Mouse (Mus musculus) heart, adult 9 months (tissue): ENCODE measurements at regions not wholly inside any gene's neighbourhood (a gene's known extent, or its start where the extent isn't known, plus 50 kb on each side); places are given as distances from the start of the nearest gene placed in this dataset.
A peak's percentile ranks its signal among the peaks of the same experiment; 100 is the strongest.

ENCODE experiments used
- DNase-seq, 2 experiments: peaks; one replicate each; pipeline ENCODE4 v3.0.0; 2022; ENCODE audit warnings: low spot score in 2 of 2

DNA sequence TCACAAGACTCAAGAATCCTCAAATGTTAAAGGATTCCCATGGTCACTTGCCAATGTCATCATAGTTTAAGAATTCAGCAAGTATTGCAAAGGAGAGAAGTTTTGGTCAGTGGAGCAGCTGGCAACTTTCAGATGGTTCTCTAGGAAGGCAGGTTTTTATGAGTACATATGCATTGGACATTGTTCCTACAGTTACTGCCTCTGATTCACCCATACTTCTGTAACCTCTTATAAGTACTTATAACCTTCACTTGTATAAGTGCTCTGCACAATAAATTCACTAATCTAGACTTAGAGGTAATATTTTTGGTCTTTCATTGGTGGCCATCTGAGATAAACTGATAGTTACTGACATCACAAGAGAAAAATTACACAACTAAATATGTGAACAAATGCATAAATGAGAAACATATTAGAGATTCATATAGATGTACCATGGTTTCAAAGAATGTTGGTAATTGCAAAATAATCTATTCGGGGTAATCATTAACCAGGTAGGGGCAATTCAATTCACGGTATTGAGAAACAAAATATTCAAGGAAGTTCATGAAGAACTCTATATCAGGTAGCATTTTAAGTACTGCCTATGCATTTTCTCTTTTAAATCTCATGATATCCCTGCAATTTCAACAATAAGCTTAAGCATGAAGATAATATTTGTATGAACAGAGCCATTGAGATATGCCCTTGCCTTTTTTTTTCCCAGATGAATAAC, 1059.6 kb downstream of the Pla2g4a start:
- no peak for DNase-seq

DNA sequence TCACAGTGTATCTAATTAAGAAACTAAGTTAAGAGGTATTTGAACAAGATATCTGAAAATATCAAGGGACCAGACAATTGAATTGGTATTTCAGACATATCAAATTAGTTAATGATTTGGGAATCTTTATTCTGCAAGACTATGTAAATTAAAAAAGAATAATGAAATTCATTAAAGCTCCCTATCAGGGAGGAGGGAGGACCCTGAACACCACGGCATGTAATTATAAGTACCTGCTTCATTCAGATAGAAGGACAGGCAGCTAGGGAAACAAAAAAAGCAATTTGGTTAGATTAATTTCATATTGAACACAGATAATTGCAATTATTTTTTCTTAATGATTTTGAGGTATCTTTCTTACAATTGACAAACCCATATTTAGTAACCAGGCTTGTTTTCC, 1090.3 kb downstream of the Pla2g4a start:
- DNase-seq: no peak

DNA sequence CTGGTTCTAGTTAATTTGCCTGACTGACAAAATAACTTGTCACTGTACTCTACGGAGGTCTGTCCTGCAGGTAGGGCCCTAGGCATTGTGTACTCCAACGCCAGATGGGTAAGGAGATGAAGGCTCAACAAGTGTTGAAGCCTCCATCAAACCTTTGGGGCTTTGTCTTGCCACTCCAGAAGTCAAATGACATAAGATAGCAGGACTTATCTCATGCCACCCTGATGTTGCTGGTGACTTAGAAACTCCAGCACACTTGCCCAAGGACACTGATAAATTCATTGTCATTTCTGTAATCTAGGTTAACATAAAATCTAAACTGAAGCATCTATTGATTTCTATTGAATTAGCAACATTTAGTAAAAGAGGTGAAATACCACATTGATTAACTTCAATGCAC, 1097.5 kb downstream of the Pla2g4a start:
- no peak for DNase-seq

DNA sequence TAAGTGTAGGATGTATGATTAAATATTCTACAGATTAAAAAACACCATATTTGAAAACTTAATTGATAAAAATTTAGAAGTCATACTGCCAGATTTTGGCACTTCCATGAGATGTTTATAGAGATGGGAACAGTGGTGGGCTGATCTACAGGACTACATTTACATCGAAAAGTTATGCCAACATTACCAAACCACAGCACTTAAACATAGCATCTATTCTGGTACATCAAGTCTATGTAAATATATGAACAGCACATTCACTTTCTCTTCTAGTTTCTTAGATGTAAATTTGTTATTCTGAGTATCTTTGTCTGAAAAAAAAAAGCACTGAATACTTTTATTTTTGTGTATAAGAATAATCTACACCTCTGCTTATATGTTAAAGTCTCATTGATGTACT, 1108.1 kb downstream of the Pla2g4a start:
- no peak for DNase-seq

DNA sequence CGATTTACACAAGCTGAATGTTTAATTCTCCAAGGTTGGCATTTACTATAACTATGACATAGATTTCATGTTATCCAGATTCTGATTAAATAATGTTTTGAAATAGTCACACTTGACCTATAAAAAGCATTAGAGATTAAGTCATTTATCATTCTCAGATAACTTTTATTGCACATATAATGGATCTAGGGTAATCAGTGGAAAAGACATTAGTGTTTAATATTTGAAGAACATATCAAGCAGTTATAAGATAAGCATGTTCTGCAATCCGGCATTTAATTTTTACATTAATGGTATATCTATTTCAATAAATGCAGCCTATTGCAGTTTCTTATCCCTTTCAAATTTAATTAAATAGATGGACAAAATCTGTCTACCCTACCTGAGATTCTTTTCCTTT, 1114.5 kb downstream of the Pla2g4a start:
- no peak for DNase-seq

DNA sequence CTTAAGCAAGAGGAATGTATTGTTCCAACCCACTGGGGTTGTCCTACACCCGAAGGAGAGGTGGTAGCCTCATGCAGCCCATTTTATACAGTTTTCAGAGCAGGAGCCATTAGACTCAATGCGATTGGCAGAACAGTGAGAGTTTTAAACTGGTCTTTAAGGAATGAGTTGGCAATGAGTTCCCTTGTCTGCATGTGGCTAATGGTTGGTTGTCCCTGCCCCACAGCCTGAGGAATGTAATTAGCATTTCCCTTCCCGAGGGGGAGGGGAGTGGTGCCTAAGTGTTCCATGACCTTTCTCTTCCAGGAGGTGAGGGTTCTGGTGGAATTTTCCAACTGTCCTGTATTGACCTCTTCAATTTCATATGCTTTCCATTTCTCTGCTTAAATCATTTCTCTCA, 1137.9 kb downstream of the Pla2g4a start:
- DNase-seq: no peak

DNA sequence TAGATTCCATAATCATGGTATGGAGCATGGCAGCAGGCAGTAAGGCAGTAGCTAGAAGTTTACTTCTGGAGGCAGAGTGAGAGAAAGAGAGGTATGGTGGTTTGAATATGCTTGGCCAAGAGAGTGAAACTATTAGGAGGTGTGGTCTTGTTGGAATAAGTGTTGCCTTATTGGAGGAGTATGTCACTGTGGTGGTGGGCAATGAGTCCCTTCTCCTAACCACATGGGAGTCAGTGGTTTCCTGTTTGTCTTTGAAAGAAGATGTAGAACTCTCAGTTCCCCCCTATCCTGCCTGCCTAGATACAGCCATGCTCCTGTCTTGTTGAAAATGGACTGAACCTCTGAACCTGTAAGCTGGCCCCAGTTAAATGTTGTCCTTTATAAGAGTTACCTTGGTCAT, 1152.4 kb downstream of the Pla2g4a start:
- DNase-seq: no peak

DNA sequence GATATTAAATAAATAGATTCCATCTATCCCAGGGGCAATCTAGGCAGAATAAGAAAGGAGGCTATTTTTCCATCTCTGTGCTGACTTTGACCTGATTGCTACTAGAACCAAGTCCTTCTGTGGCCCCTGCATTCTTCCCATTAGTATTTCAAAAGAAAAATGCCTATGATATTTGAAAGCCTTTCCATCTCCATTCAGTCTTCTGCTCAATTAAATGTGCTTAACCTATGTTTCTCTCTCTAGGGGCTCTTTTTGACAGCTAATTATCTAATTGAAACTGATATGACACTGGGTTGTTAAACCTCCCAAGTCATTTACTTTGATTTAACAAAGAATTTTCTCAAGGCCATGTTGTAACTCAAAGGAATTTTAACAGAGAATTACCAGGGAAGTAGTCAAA, 1164.0 kb downstream of the Pla2g4a start:
- DNase-seq: no peak

DNA sequence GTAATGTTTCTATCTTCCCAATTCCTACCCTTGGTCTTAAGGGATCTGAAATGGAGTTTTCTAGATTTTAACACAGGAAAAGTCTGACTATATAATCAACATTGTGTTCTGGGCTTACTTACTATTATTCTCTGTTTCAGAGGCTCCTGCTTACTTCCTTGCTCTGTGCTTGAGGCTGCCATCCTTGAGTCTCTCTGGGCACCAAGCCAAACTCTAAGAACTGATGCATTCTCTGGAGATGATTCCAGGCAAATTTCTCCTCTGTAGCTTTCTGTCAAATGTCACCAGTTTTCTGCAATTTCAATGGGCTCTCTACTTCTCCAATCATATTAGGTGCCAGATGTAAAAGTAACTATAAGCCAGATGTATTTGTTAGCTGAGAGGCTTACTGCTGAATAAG, 1210.3 kb downstream of the Pla2g4a start:
- no peak for DNase-seq

DNA sequence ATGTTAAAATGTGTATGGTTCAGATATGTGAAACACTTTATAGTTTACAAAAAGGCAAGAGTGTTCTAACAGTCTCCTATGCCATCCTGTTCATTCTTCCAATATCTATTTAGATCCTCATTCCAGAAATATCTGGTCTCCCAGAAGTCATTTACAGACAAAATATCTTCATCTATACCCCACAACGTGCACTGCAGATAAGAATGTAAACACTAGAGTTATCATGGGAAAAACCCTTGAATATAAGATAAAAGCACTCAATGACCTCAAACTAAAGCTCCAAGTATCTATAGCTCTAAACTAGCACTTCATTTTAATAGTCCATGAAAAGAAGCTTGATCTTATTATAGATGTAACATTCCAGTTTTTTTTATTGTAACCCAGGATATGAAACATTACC, 1239.0 kb downstream of the Pla2g4a start:
- DNase-seq: no peak

DNA sequence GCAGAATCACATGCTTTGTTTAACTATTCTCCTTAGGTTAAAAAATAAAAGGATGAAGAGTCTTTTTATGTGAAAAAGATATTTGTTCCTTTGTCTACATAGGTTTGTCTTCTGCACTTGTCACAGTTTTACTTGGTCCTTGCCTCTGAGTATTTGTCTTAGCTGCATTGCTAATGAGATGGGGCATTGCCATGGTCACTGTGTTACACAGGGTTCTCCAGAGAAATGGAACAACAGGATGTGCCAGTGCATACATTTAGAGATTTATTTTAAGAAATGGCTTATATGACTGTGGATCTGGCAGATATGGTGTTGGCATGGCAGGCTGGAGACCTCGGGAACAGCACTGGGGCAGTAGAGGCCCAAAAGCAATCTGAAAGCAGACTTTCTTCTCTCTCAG, 1239.7 kb downstream of the Pla2g4a start:
- no peak for DNase-seq

DNA sequence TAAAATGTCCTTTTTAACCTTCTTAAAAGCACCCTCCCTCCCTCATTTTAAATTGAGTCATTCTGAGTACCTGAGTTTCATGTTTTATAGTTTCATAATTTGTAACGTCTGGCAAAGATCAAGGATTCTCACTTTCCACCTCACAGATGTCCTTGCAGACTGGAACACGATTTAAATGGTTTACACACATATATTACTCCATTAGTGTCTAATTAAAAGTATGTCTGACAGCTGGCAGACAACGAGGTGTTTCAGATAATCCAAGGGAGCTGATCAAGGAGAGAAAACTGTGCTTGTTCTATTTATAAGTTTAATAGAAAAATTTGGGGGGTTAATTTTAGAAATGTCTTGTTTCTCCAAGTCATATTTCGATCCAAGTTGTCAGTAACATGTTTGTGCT, 1240.1 kb downstream of the Pla2g4a start:
- no peak for DNase-seq

DNA sequence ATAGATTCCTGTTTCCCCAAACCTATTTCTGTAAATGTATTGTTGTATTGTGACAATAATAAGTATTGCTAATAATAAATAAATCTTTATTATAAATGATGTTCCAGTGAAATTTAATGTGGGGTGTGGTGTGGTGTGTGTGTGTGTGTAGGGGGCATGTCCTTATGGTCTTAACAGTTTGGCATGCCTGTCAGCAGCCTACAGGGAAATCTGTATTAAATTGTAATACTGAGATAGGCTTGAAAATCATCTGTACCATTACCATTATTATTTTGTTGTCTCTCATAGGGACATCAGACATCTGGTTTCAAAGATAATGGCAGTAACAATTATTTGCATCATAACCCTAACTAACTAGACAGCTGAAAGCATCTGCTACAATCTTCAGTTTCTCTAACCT, 1253.0 kb downstream of the Pla2g4a start:
- DNase-seq: peak; percentile 23 to 29

DNA sequence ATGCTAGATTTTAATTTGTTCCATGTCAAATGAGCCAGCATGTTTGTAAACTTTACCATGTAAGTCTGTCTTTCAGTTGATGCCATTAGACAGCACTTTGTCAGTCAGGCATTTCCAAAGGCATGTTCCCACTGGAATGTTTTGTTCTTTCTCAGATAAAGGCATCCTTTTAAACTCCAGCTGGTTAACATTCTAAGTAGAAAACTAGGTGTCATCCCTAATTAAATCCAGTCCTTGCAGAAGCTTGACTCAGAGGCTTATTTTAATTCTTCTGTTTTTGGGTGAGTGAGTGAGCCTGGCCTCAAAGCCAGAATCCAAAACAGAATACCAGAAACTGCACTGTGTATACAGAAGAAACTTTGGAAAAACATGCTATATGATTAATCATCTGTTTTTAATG, 1253.4 kb downstream of the Pla2g4a start:
- DNase-seq: peak; percentile 25 to 38

DNA sequence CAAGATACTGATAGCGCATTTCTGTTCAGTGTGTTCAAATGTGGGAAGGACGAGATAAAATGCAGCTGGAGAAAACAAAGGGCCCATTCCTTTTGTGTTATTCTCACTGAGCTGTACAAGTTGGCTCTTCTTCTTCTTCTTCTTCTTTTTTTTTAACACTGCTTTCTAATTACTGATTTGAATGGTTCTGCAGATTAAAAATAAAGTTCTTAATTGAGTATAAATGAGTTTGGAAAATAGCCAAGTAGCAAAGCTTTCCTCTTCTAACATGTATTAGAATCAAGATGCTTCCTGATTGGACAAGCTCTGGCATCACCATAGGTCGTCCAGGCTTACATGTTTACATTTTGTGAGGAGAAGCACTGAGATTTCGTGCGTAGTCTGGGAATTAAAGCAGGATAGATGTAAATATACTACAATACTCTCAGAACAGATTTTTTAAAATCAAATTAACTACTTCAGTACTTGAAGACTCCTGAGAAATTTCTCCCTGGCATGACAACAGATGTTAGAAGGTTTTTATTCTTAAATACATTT, 1254.8 kb downstream of the Pla2g4a start:
- DNase-seq: no peak

DNA sequence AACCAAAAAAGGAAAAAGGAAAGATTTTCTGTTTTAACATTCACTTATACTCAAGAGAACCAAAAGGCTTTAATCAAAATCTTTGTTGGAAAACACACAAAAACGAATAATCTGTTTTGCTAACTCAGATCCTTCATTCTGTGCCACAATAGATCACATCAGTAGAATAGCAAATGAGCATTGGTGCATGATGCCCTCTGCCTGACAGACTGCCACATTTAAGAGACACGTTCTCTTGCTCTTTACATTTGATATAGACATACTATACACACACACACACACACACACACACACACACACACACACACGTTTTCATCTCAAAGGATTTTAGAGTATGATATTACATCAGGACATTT, 1260.5 kb downstream of the Pla2g4a start:
- DNase-seq: no peak

DNA sequence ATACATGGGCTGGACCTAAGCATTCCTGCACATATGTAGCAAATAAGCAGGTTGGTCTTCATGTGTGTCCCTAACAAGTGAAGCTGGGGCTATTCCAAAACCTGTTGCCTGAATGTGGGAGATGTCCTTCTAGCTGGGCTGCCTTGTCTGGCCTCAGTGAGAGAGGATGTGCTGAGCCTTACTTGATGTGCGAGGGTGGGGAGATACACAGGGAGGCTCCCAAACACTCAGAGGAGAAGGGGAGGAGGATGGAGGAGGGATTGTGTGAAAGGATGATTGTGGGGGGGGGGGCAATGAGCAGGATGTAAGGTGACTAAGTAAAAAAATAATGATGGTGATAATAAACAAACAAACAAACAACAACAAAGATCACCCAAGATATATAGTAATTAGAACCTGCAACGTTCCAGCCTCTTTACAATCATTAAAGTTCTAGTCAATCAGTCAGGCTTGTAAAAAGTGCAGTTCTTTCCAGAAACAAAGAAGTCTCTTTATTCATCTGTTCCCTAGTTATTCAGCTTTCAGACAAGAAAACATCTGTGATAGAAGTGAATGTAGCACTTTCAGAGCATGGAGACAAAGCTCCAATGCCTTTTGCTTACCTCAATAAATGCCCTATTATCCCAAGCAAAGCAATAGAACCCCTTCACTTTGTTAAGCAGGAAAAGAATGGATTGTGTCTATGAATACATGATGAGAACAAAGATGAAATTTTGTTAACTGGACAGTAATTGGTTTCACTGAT, 1261.1 kb downstream of the Pla2g4a start:
- DNase-seq: no peak

DNA sequence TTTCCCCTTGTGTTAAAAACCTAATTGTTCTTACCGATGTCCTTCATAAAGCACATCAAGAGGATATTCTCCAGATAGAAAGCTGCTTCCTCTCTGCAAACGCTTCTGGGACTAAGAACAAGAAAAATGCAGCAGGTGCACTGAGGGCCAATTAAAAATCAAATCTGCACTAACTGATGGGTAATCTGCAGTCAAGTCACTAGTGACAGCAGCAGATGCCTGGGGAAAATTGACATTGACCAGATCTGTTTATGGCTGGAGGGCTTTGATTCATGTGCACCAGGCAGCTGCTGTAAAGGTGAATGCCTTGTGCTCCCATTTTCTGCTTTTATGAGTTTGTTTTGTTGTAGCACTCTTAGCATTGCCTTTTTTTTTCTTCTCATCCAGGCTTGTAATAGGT, 1271.0 kb downstream of the Pla2g4a start:
- no peak for DNase-seq

DNA sequence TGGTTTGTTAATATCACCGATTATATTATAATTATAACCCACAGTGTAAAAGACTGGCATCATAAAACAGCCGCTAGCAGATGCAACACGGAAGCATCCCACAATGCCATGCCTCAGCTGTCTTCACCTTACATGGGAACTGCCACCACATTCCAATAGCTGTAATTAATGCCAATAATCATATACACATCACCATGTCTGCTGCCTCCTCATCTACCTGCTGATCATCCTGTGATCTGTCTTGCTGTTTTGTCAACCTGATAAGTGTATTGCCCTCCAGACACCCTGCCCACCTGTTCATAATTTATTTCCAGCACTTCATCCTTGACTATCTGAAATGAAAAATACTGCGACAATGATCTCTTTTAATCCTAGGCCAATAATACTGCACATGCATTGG, 1271.5 kb downstream of the Pla2g4a start:
- no peak for DNase-seq

DNA sequence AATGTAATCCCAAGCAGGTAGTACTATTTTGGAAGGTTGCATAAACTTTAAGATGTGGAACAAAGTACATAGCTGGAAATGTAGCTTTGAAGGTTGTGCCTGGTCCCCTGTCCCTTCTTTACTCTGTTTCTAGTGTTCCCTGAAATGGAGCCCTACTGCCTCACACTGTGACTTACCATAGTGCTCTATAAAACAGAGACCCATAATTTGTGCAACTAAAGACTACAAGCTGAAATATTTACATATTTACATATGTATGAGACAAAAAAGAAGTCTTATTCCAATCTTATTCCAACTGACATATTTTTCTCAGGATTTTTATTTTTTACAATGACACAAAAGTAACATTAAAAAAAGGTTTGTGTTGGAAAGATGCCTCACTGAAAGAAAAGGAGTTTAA, 1285.6 kb downstream of the Pla2g4a start:
- no peak for DNase-seq

DNA sequence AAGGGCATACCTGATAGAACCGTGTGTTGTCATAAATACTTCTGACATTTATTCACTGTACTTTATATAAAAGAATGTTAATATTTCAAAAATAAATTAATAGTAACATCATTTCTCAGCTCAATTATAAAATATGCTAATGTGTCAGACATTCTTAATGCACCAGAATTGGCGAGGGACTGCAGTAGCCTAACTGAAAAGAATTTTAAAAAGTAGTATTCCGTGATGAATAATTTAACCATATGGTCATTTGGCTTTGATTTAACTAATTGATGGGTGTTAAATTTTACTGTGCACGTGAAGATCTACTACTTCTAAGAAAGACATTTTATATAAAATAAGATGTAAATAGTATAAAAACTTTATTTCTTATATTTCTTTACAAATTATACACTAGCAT, 1296.7 kb downstream of the Pla2g4a start:
- DNase-seq: no peak

DNA sequence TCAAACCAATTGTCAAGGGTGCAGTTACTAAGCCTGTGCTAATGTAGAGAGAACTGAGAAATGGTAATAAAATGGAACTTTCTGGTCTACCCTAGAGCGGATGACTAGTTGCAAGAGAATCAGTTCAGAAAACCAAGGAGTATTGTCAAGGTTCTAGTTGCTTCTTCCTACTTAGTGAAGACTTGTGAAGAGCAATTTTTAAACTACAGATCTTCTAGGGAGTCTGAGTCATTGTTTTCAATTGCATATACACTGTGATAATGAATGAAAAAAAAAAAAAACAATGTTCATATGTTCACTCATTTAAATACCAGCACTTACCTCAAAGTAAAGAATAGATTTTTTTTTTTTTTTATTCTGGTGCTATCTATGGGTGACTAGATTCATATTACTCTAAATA, 1304.1 kb downstream of the Pla2g4a start:
- no peak for DNase-seq
